Mouse (Mus musculus): ENCODE data around the gene Alpi. TPM values are rescaled to one million over a fixed set of nuclear protein-coding genes. Genes with fewer than 3 reads are reported as not detected.

Gene Alpi
- total and polyA plus RNA-seq, 3 experiments, result not detected

GRCm38 (mm10) chr1:87050072-87050471 is 51.3 kb downstream of the Alpi start:
- H3K79me2 ChIP-seq (ENCODE audit: control insufficient read depth, insufficient read depth, low read length, poor library complexity), result no peaks in the 10 kb centered on the region
- H3K27me3 ChIP-seq (ENCODE audit: control insufficient read depth in 1 of 2, insufficient read depth in 2 of 2, low read length in 2 of 2), result no peaks in the 10 kb centered on the region
- H3K9ac ChIP-seq (ENCODE audit: control insufficient read depth, low read depth, low read length, poor library complexity, severe bottlenecking), result no peak overlapping the region
- TF ChIP-seq POLR2AphosphoS5 (IDR thresholded peaks at IDR 0.05; ENCODE audit: borderline replicate concordance, low read depth, low read length) (no peak), MYC (IDR thresholded peaks at IDR 0.05; ENCODE audit: low read depth, low read length) (no peak), ETS1 (IDR thresholded peaks at IDR 0.05; ENCODE audit: low read depth, low read length) (no peak), EP300 (IDR thresholded peaks at IDR 0.05; ENCODE audit: low read depth in 1 of 2, low read length in 2 of 2) (no peak), ELF1 (IDR thresholded peaks at IDR 0.05; ENCODE audit: low read depth, low read length) (no peak), RCOR1 (IDR thresholded peaks at IDR 0.05; ENCODE audit: low read depth, low read length) (no peak), BHLHE40 (IDR thresholded peaks at IDR 0.05; ENCODE audit: borderline replicate concordance, low read depth, low read length) (no peak), POLR2A (IDR thresholded peaks at IDR 0.05; ENCODE audit: control insufficient read depth in 1 of 2, insufficient read depth in 1 of 2, low read depth in 1 of 2, low read length in 2 of 2, poor library complexity in 1 of 2) (no peak), HCFC1 (IDR thresholded peaks at IDR 0.05; ENCODE audit: low read depth, low read length) (no peak), CTCF (IDR thresholded peaks at IDR 0.05 in 2 of 3, conservative IDR thresholded peaks at IDR 0.05 in 1 of 3; ENCODE audit: control insufficient read depth in 1 of 3, insufficient read depth in 1 of 3, low read depth in 2 of 3, low read length in 3 of 3, poor library complexity in 1 of 3, severe bottlenecking in 1 of 3) (no peak), USF1 (IDR thresholded peaks at IDR 0.05; ENCODE audit: low read depth, low read length) (no peak), NRF1 (IDR thresholded peaks at IDR 0.05; ENCODE audit: insufficient read depth, low read depth, low read length, poor library complexity, severe bottlenecking) (no peak), GABPA (IDR thresholded peaks at IDR 0.05; ENCODE audit: low read depth, low read length) (no peak)
- H3K27ac ChIP-seq (ENCODE audit: control insufficient read depth, low read depth, low read length), result no peak overlapping the region
- no peaks in the 10 kb centered on the region for H3K36me3 ChIP-seq (ENCODE audit: control insufficient read depth in 1 of 2, insufficient read depth in 2 of 2, low read length in 2 of 2)
- DNase-seq (ENCODE audit: low read depth, low spot score), result no peak
- H3K4me1 ChIP-seq (ENCODE audit: control insufficient read depth in 1 of 2, insufficient read depth in 2 of 2, low read length in 2 of 2), result no peaks in the 10 kb centered on the region
- no peaks in the 10 kb centered on the region for H3K9me3 ChIP-seq (replicated peaks; ENCODE audit: insufficient read depth, low read length)
- H3K4me3 ChIP-seq (ENCODE audit: control insufficient read depth in 1 of 2, insufficient read depth in 1 of 2, low read depth in 2 of 2, low read length in 2 of 2), result no peak overlapping the region

Other genes with a start within 250 kb of the Alpi start
- gene Alppl2, start 11.7 kb downstream of the Alpi start, total RNA-seq (2012; rRNA removed), result not detected in 2 replicates
- gene Alppl2, start 11.7 kb downstream of the Alpi start, polyA plus RNA-seq (2012; ENCODE audit: insufficient read depth in 1 of 2, insufficient read length in 2 of 2, low read depth in 1 of 2, low replicate concordance in 2 of 2, missing spikeins in 1 of 2), result not detected
- gene Akp3, start 23.4 kb upstream of the Alpi start, total RNA-seq (2012; rRNA removed), result not detected in 2 replicates
- under 1 TPM in 1 of 2 experiments, not detected in 1; 0.04 TPM for gene Akp3, start 23.4 kb upstream of the Alpi start, polyA plus RNA-seq (2012; ENCODE audit: insufficient read depth in 1 of 2, insufficient read length in 2 of 2, low read depth in 1 of 2, low replicate concordance in 2 of 2, missing spikeins in 1 of 2)
- gene Ecel1, start 54.9 kb upstream of the Alpi start, total RNA-seq (2012; rRNA removed), result 0.73 and 2.1 TPM in 2 replicates
- 1 to 10 TPM in 1 of 2 experiments, not detected in 1; 4.8 TPM for gene Ecel1, start 54.9 kb upstream of the Alpi start, polyA plus RNA-seq (2012; ENCODE audit: insufficient read depth in 1 of 2, insufficient read length in 2 of 2, low read depth in 1 of 2, low replicate concordance in 2 of 2, missing spikeins in 1 of 2)
- 0.08 TPM in 1 of 2 replicates, not detected in the other for gene Prss56, start 81.7 kb upstream of the Alpi start, total RNA-seq (2012; rRNA removed)
- not detected for gene Prss56, start 81.7 kb upstream of the Alpi start, polyA plus RNA-seq (2012; ENCODE audit: insufficient read depth in 1 of 2, insufficient read length in 2 of 2, low read depth in 1 of 2, low replicate concordance in 2 of 2, missing spikeins in 1 of 2)
- gene Chrnd, start 89.0 kb upstream of the Alpi start, total RNA-seq (2012; rRNA removed), result not detected in 2 replicates
- gene Chrnd, start 89.0 kb upstream of the Alpi start, polyA plus RNA-seq (2012; ENCODE audit: insufficient read depth in 1 of 2, insufficient read length in 2 of 2, low read depth in 1 of 2, low replicate concordance in 2 of 2, missing spikeins in 1 of 2), result not detected
- not detected in 2 replicates for gene Chrng, start 103.1 kb upstream of the Alpi start, total RNA-seq (2012; rRNA removed)
- gene Chrng, start 103.1 kb upstream of the Alpi start, polyA plus RNA-seq (2012; ENCODE audit: insufficient read depth in 1 of 2, insufficient read length in 2 of 2, low read depth in 1 of 2, low replicate concordance in 2 of 2, missing spikeins in 1 of 2), result not detected
- 165 and 171 TPM in 2 replicates for gene Eif4e2, start 112.3 kb upstream of the Alpi start, total RNA-seq (2012; rRNA removed)
- 100 to 1,000 TPM; 132 to 220 TPM for gene Eif4e2, start 112.3 kb upstream of the Alpi start, polyA plus RNA-seq (2012; ENCODE audit: insufficient read depth in 1 of 2, insufficient read length in 2 of 2, low read depth in 1 of 2, low replicate concordance in 2 of 2, missing spikeins in 1 of 2)
- not detected in 2 replicates for gene Efhd1, start 162.8 kb upstream of the Alpi start, total RNA-seq (2012; rRNA removed)
- gene Efhd1, start 162.8 kb upstream of the Alpi start, polyA plus RNA-seq (2012; ENCODE audit: insufficient read depth in 1 of 2, insufficient read length in 2 of 2, low read depth in 1 of 2, low replicate concordance in 2 of 2, missing spikeins in 1 of 2), result under 1 TPM in 1 of 2 experiments, not detected in 1; 0.15 TPM
- 27.1 and 28.5 TPM in 2 replicates for gene Gigyf2, start 225.4 kb upstream of the Alpi start, total RNA-seq (2012; rRNA removed)
- 10 to 100 TPM in 1 of 2 experiments, not detected in 1; 70.6 TPM for gene Gigyf2, start 225.4 kb upstream of the Alpi start, polyA plus RNA-seq (2012; ENCODE audit: insufficient read depth in 1 of 2, insufficient read length in 2 of 2, low read depth in 1 of 2, low replicate concordance in 2 of 2, missing spikeins in 1 of 2)

Data from MEL (cell line).